In the genomic region with DNA sequence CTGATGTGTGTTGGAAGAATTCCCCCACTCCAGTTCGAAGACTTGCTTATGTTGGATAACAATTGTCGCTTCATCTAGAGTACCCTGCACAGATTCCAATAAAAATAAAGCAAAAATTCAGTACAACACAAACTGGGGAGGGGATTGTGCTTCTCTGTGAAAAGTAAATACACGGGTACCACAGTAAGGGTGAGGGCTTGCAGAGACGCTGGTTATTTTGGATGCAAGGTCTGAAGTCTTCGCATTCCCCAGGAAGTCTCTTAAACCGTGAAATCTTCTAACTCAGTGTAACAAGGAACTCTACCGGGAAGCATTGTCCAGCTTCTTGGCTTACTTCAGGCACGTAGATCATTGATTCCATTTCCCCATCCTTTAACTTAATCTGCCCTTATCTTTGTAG, we compare ENCODE assay signal across 38 mouse cellular contexts. TPM values are rescaled to one million over a fixed set of nuclear protein-coding genes. Genes with fewer than 3 reads are reported as not detected.
"Had no signal": no experiment of that assay in that cellular context is flagged by ENCODE, and none has a peak within 500 bp of the region (broad histone marks: within the 10 kb centered on the region; RNA-seq: fewer than 3 reads in every experiment).

No protein-coding gene starts in this region.

- H3K4me2 ChIP-seq: heart, embryonic 12.5 days; heart, embryonic 15.5 days; hindbrain, embryonic 12.5 days; hindbrain, embryonic 14.5 days; intestine, embryonic 15.5 days; limb, embryonic 12.5 days; liver, embryonic 11.5 days; liver, embryonic 13.5 days; liver, embryonic 15.5 days had no signal

- DNase-seq: gastrocnemius, adult 2 months; gastrocnemius, postnatal 10 days; gastrocnemius, postnatal 25 days; heart, adult 2 months; heart, postnatal 14 days; heart, postnatal 4 days; kidney, adult 18-20 months; kidney, adult 8-10 months; kidney, postnatal 10 days; kidney, postnatal 25 days; kidney, postnatal 4 days; liver; liver, embryonic 13.5 days had no signal

- H3K9ac ChIP-seq: heart, embryonic 12.5 days; heart, embryonic 15.5 days; hindbrain, embryonic 12.5 days; hindbrain, embryonic 14.5 days; intestine, embryonic 15.5 days; limb, embryonic 12.5 days; liver, embryonic 13.5 days; liver, embryonic 15.5 days had no signal

- ATAC-seq: hindbrain, embryonic 16.5 days; inflammation-experienced regulatory T-cells, adult 6 months; intestine, embryonic 15.5 days; intestine, postnatal 0 days had no signal

- H3K36me3 ChIP-seq: heart, embryonic 10.5 days; heart, embryonic 12.5 days; heart, embryonic 15.5 days; hindbrain, embryonic 10.5 days; hindbrain, embryonic 12.5 days; intestine, embryonic 15.5 days; limb, embryonic 10.5 days; limb, embryonic 12.5 days; liver, embryonic 13.5 days; liver, embryonic 15.5 days had no signal

- H3K4me1 ChIP-seq: heart, embryonic 15.5 days; intestine, embryonic 15.5 days; limb, embryonic 10.5 days; liver, embryonic 13.5 days had no signal

- H3K4me3 ChIP-seq: gastrocnemius, adult 2 months; heart, adult 2 months; heart, embryonic 10.5 days; heart, embryonic 12.5 days; heart, embryonic 15.5 days; hindbrain, embryonic 10.5 days; hindbrain, embryonic 12.5 days; intestine, embryonic 15.5 days; layer of hippocampus, adult 2 months; left cerebral cortex, adult 2 months; limb, embryonic 10.5 days; limb, embryonic 12.5 days; liver, embryonic 13.5 days; liver, embryonic 15.5 days had no signal

- H3K9me3 ChIP-seq: heart, embryonic 10.5 days; heart, embryonic 12.5 days; heart, embryonic 15.5 days; hindbrain, embryonic 10.5 days; hindbrain, embryonic 12.5 days; intestine, embryonic 15.5 days; limb, embryonic 10.5 days; limb, embryonic 12.5 days; liver, embryonic 13.5 days; liver, embryonic 15.5 days had no signal

- H3K27ac ChIP-seq: gastrocnemius, adult 2 months; heart, adult 2 months; heart, embryonic 10.5 days; heart, embryonic 15.5 days; hindbrain, embryonic 10.5 days; hindbrain, embryonic 12.5 days; hindbrain, embryonic 14.5 days; intestine, embryonic 15.5 days; layer of hippocampus, adult 2 months; left cerebral cortex, adult 2 months; limb, embryonic 10.5 days; limb, embryonic 12.5 days; liver, embryonic 13.5 days; liver, embryonic 15.5 days had no signal

- H3K27me3 ChIP-seq: heart, embryonic 12.5 days; heart, embryonic 15.5 days; hindbrain, embryonic 12.5 days; intestine, embryonic 15.5 days; limb, embryonic 12.5 days; liver, embryonic 13.5 days; liver, embryonic 15.5 days had no signal

RNA-seq across cellular contexts. Expression of a gene that starts 17.1 kb away (rescaled TPM):
- total RNA-seq: gastrocnemius, adult 2 months; gastrocnemius, postnatal 10 days; gastrocnemius, postnatal 25 days; gastrocnemius, postnatal 4 days; granulocyte monocyte progenitor cell, adult 5-6 weeks; heart, adult 2 months; heart, postnatal 14 days; heart, postnatal 4 days; layer of hippocampus, adult 2 months; layer of hippocampus, postnatal 10 days; layer of hippocampus, postnatal 25 days; left cerebral cortex, adult 2 months; left cerebral cortex, postnatal 14 days; left cerebral cortex, postnatal 36 days had no signal
- polyA plus RNA-seq: heart, adult 2 months; heart, embryonic 10.5 days; heart, embryonic 12.5 days; heart, embryonic 15.5 days; heart, postnatal 0 days; hindbrain, embryonic 10.5 days; hindbrain, embryonic 12.5 days; hindbrain, embryonic 16.5 days; intestine, embryonic 15.5 days; intestine, postnatal 0 days; kidney, embryonic 14.5 days; kidney, embryonic 16.5 days; limb, embryonic 10.5 days; limb, embryonic 12.5 days; liver, embryonic 11.5 days; liver, embryonic 13.5 days; liver, embryonic 15.5 days had no signal
